Mouse (Mus musculus): ENCODE data around the gene Cd276. TPM values are rescaled to one million over a fixed set of nuclear protein-coding genes. Genes with fewer than 3 reads are reported as not detected.
A peak's percentile ranks its signal among the peaks of the same experiment; 100 is the strongest.
"Not testable (repeated sequence)": the region's sequence is repeated elsewhere in the genome, so short reads cannot be mapped to it uniquely, and the experiment has no call there.

The Cd276 gene
- 10 to 100 TPM in 1 of 2 experiments, 1 to 10 TPM in 1; 8.9 to 10.8 TPM for total RNA-seq (2021)
- long read RNA-seq, experiment 1, transcript Cd276-202 (8 exons, 3,603 nt) = major isoform, 6 of 9 reads
- long read RNA-seq, experiment 1, partial matches to known transcripts = 1 of 9 reads
- long read RNA-seq, experiment 1, other reads (novel, unspliced or antisense) = 2 of 9 reads
- long read RNA-seq, experiment 2, partial matches to known transcripts = 0 of 2 reads
- long read RNA-seq, experiment 2, other reads (novel, unspliced or antisense) = 0 of 2 reads

GRCm38 (mm10) chr9:58554908-58555684 is at the start of gene Cd276:
Gene Cd276, minus strand, starts transcription at chr9:58555437.
- DNase-seq (ENCODE audit: low spot score in 2 of 2) = peak; percentile 66 to 73

GRCm38 (mm10) chr9:58595313-58595712 is 40.1 kb upstream of the Cd276 start:
- DNase-seq (ENCODE audit: low spot score in 2 of 2) = no peak

- no peak for DNase-seq (ENCODE audit: low spot score in 2 of 2)
Observed at GRCm38 (mm10) chr9:58588657-58589056, 33.4 kb upstream of the Cd276 start.

GRCm38 (mm10) chr9:58584323-58584722 is 29.1 kb upstream of the Cd276 start:
- DNase-seq (ENCODE audit: low spot score in 2 of 2) = no peak

- DNase-seq (ENCODE audit: low spot score in 2 of 2) = peak in 1 of 2 experiments; percentile 18
Observed at GRCm38 (mm10) chr9:58583267-58583641, 28.0 kb upstream of the Cd276 start.

GRCm38 (mm10) chr9:58582581-58583266 is 27.5 kb upstream of the Cd276 start:
- peak in 1 of 2 experiments; percentile 51 for DNase-seq (ENCODE audit: low spot score in 2 of 2)

GRCm38 (mm10) chr9:58581958-58582540 is 26.8 kb upstream of the Cd276 start, which contains the start of gene Nptn:
Gene Nptn, plus strand, starts transcription at chr9:58582240.
- DNase-seq (ENCODE audit: low spot score in 2 of 2) = peak; percentile 95 to 97

GRCm38 (mm10) chr9:58581283-58581930 is 26.2 kb upstream of the Cd276 start:
- no peak for DNase-seq (ENCODE audit: low spot score in 2 of 2)

- not testable (repeated sequence) for DNase-seq (ENCODE audit: low spot score in 2 of 2)
Observed at GRCm38 (mm10) chr9:58580453-58581195, 25.4 kb upstream of the Cd276 start.

GRCm38 (mm10) chr9:58578669-58579068 is 23.4 kb upstream of the Cd276 start:
- peak; percentile 74 to 89 for DNase-seq (ENCODE audit: low spot score in 2 of 2)

- DNase-seq (ENCODE audit: low spot score in 2 of 2) = no peak
Observed at GRCm38 (mm10) chr9:58571001-58571400, 15.8 kb upstream of the Cd276 start.

GRCm38 (mm10) chr9:58567682-58568081 is 12.4 kb upstream of the Cd276 start:
- DNase-seq (ENCODE audit: low spot score in 2 of 2) = no peak

GRCm38 (mm10) chr9:58565945-58566344 is 10.7 kb upstream of the Cd276 start:
- DNase-seq (ENCODE audit: low spot score in 2 of 2) = not testable (repeated sequence)

GRCm38 (mm10) chr9:58560211-58560610 is 5.0 kb upstream of the Cd276 start:
- DNase-seq (ENCODE audit: low spot score in 2 of 2) = no peak

- DNase-seq (ENCODE audit: low spot score in 2 of 2) = no peak
Observed at GRCm38 (mm10) chr9:58557457-58558455, 2.5 kb upstream of the Cd276 start.

GRCm38 (mm10) chr9:58556627-58557026 is 1.4 kb upstream of the Cd276 start:
- DNase-seq (ENCODE audit: low spot score in 2 of 2) = no peak

- DNase-seq (ENCODE audit: low spot score in 2 of 2) = no peak
Observed at GRCm38 (mm10) chr9:58555685-58556414, 613 bp upstream of the Cd276 start.

All from layer of hippocampus, postnatal 14 days (tissue).